Mouse (Mus musculus): ENCODE data around the gene Cps1. TPM values are rescaled to one million over a fixed set of nuclear protein-coding genes. Genes with fewer than 3 reads are reported as not detected.

Gene Cps1
- polyA plus RNA-seq, 1 experiment from 2014 or later, result 0.10 TPM

- no peaks in the 10 kb centered on the region for H3K36me3 ChIP-seq
- no peak overlapping the region for H3K4me3 ChIP-seq
- no peaks in the 10 kb centered on the region for H3K4me1 ChIP-seq
- no peak for ATAC-seq
- 60% methylated on average over 1 of the region's 1 CpGs for WGBS (ENCODE audit: insufficient replicate concordance)
- no peaks in the 10 kb centered on the region for H3K9me3 ChIP-seq (replicated peaks)
- H3K4me2 ChIP-seq, result no peak overlapping the region
- no peak overlapping the region for H3K9ac ChIP-seq
- no peaks in the 10 kb centered on the region for H3K27me3 ChIP-seq (replicated peaks)
- no peak overlapping the region for H3K27ac ChIP-seq
Measured at GRCm38 (mm10) chr1:67238941-67239340, 116.1 kb downstream of the Cps1 start.

GRCm38 (mm10) chr1:67265222-67265621 lies 142.4 kb downstream of the Cps1 start:
- WGBS (ENCODE audit: insufficient replicate concordance), result 59% methylated on average over 1 of the region's 1 CpGs
- no peak for ATAC-seq
- Histone ChIP-seq H3K27me3 (replicated peaks) (no peaks in the 10 kb centered on the region), H3K9me3 (replicated peaks) (no peaks in the 10 kb centered on the region), H3K9ac (no peak overlapping the region), H3K4me2 (no peak overlapping the region), H3K36me3 (no peaks in the 10 kb centered on the region), H3K4me3 (no peak overlapping the region), H3K4me1 (no peaks in the 10 kb centered on the region), H3K27ac (no peak overlapping the region)

GRCm38 (mm10) chr1:67267972-67268371 lies 145.1 kb downstream of the Cps1 start:
- H3K36me3 ChIP-seq, result no peaks in the 10 kb centered on the region
- H3K4me2 ChIP-seq, result no peak overlapping the region
- no peaks in the 10 kb centered on the region for H3K4me1 ChIP-seq
- ATAC-seq, result no peak
- H3K9ac ChIP-seq, result no peak overlapping the region
- no peak overlapping the region for H3K27ac ChIP-seq
- no peaks in the 10 kb centered on the region for H3K27me3 ChIP-seq (replicated peaks)
- H3K4me3 ChIP-seq, result no peak overlapping the region
- H3K9me3 ChIP-seq (replicated peaks), result no peaks in the 10 kb centered on the region

GRCm38 (mm10) chr1:67268450-67268849 lies 145.6 kb downstream of the Cps1 start:
- Histone ChIP-seq H3K27me3 (replicated peaks) (no peaks in the 10 kb centered on the region), H3K4me1 (no peaks in the 10 kb centered on the region), H3K4me2 (no peak overlapping the region), H3K36me3 (no peaks in the 10 kb centered on the region), H3K27ac (no peak overlapping the region), H3K4me3 (no peak overlapping the region), H3K9ac (no peak overlapping the region), H3K9me3 (replicated peaks) (no peaks in the 10 kb centered on the region)
- no peak for ATAC-seq

GRCm38 (mm10) chr1:67276270-67276669 lies 153.4 kb downstream of the Cps1 start:
- H3K4me2 ChIP-seq, result no peak overlapping the region
- no peaks in the 10 kb centered on the region for H3K4me1 ChIP-seq
- H3K36me3 ChIP-seq, result no peaks in the 10 kb centered on the region
- no peak overlapping the region for H3K4me3 ChIP-seq
- no peaks in the 10 kb centered on the region for H3K9me3 ChIP-seq (replicated peaks)
- no peak overlapping the region for H3K27ac ChIP-seq
- H3K27me3 ChIP-seq (replicated peaks), result no peaks in the 10 kb centered on the region
- no peak for ATAC-seq
- H3K9ac ChIP-seq, result no peak overlapping the region
- 62% methylated on average over 1 of the region's 1 CpGs for WGBS (ENCODE audit: insufficient replicate concordance)

Other genes starting within 250 kb of the Cps1 start
- 2.2 and 4.4 TPM in 2 replicates for gene Myl1, start 177.6 kb upstream of the Cps1 start, polyA plus RNA-seq (2016; fragmentation: Nextera tagmentation; extraction: Ambion mirVana)
- 27.6 and 31.9 TPM in 2 replicates for gene Lancl1, start 84.2 kb upstream of the Cps1 start, polyA plus RNA-seq (2016; fragmentation: Nextera tagmentation; extraction: Ambion mirVana)

All from liver, embryonic 12.5 days (tissue).